Mouse (Mus musculus) spleen, adult 18-20 months (tissue): ENCODE measurements at regions not wholly inside any gene's neighbourhood (a gene's known extent, or its start where the extent isn't known, plus 50 kb on each side); places are given as distances from the start of the nearest gene placed in this dataset.

Experiments
- DNase-seq, 2 experiments: peaks; one replicate each; pipeline ENCODE4 v3.0.0; 2022; ENCODE audit warnings: mixed read lengths in 2 of 2

- DNase-seq: no peak
Observed at GRCm38 (mm10) chr10:56453578-56454069, 76.5 kb downstream of the Gja1 start.

- DNase-seq: no peak
Observed at GRCm38 (mm10) chr10:56455867-56456468, 78.8 kb downstream of the Gja1 start.

GRCm38 (mm10) chr10:56468537-56468936 is 91.4 kb downstream of the Gja1 start:
- DNase-seq: no peak

- no peak for DNase-seq
Observed at GRCm38 (mm10) chr10:56468993-56469712, 92.0 kb downstream of the Gja1 start.

- DNase-seq: no peak
Observed at GRCm38 (mm10) chr10:56469895-56470294, 92.8 kb downstream of the Gja1 start.

GRCm38 (mm10) chr10:56474951-56475350 is 97.8 kb downstream of the Gja1 start:
- no peak for DNase-seq

GRCm38 (mm10) chr10:56482156-56482716 is 105.1 kb downstream of the Gja1 start:
- no peak for DNase-seq

- no peak for DNase-seq
Observed at GRCm38 (mm10) chr10:56484931-56485330, 107.8 kb downstream of the Gja1 start.

- DNase-seq: no peak
Observed at GRCm38 (mm10) chr10:56485746-56486145, 108.6 kb downstream of the Gja1 start.

- DNase-seq: no peak
Observed at GRCm38 (mm10) chr10:56486584-56486983, 109.5 kb downstream of the Gja1 start.

GRCm38 (mm10) chr10:56493461-56493860 is 116.3 kb downstream of the Gja1 start:
- no peak for DNase-seq

- DNase-seq: no peak
Observed at GRCm38 (mm10) chr10:56495352-56495751, 118.2 kb downstream of the Gja1 start.

- no peak for DNase-seq
Observed at GRCm38 (mm10) chr10:56519041-56519440, 141.9 kb downstream of the Gja1 start.

- no peak for DNase-seq
Observed at GRCm38 (mm10) chr10:56525791-56526190, 148.7 kb downstream of the Gja1 start.

GRCm38 (mm10) chr10:56537091-56537490 is 160.0 kb downstream of the Gja1 start:
- no peak for DNase-seq

- DNase-seq: no peak
Observed at GRCm38 (mm10) chr10:56539827-56540511, 162.8 kb downstream of the Gja1 start.

- DNase-seq: no peak
Observed at GRCm38 (mm10) chr10:56542106-56542505, 165.0 kb downstream of the Gja1 start.

GRCm38 (mm10) chr10:56545989-56546388 is 168.9 kb downstream of the Gja1 start:
- DNase-seq: no peak

GRCm38 (mm10) chr10:56546824-56547223 is 169.7 kb downstream of the Gja1 start:
- DNase-seq: no peak

- DNase-seq: no peak
Observed at GRCm38 (mm10) chr10:56547825-56548224, 170.7 kb downstream of the Gja1 start.

GRCm38 (mm10) chr10:56566836-56567442 is 189.8 kb downstream of the Gja1 start:
- DNase-seq: no peak

- no peak for DNase-seq
Observed at GRCm38 (mm10) chr10:56582065-56582464, 204.9 kb downstream of the Gja1 start.

- DNase-seq: no peak
Observed at GRCm38 (mm10) chr10:56587205-56587604, 210.1 kb downstream of the Gja1 start.
